Mouse (Mus musculus): ENCODE data around the gene Creb5.

DNA sequence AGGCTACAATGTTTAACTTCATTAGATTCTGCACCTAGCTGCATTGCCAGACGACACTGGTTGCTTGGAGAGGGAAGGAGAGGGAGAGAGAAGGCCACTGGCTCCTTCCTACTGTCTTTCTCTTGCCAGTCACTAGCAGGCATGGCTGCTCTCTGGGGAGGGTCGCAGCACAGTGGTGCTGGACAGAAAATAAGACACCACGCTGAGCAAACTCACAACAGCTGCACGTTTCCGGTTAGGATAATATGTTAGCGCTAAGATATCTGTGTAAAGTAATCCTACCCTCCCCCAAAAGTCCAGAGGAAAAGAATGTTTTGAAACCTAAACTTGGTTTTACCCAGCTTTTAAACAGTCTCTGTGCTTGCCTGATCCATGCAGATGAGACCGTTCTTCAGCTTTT lies 107.0 kb downstream of the Creb5 start:
- TF ChIP-seq POLR2A (IDR thresholded peaks at IDR 0.05; ENCODE audit: insufficient read depth, low read length) (no peak), CTCF (IDR thresholded peaks at IDR 0.05; ENCODE audit: low read depth, low read length) (no peak)

Measured in ES-Bruce4 (cell line).